Mouse (Mus musculus): ENCODE measurements around the gene Gpr157.

Gpr157 gene

DNA sequence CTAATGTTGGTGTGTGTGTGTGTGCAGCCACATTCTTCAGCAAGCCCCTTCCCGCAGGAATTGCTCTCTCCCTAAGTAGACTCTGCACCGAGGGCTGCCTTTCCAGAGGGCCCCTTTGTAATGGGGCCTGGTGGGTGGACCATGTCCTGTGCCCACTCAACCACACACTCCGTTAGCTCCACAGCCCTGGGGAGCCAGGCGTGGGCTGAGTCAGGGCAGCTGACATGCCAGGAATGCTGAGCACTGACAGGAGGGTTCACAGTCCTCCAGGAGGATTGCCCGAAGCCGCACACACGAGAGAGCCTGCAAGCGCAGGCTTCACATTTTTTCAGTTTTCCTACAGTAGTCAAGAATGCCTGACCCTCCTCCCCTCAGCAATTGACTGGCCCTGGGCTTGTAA is 17.0 kb upstream of the Gpr157 start:
- in situ Hi-C loops (cut with MboI; ENCODE audit: low sequenced_read_pairs): loop anchor here (5.0 kb wide), 1 partner anchor 33 kb away; no protein-coding TSS in a partner anchor

DNA sequence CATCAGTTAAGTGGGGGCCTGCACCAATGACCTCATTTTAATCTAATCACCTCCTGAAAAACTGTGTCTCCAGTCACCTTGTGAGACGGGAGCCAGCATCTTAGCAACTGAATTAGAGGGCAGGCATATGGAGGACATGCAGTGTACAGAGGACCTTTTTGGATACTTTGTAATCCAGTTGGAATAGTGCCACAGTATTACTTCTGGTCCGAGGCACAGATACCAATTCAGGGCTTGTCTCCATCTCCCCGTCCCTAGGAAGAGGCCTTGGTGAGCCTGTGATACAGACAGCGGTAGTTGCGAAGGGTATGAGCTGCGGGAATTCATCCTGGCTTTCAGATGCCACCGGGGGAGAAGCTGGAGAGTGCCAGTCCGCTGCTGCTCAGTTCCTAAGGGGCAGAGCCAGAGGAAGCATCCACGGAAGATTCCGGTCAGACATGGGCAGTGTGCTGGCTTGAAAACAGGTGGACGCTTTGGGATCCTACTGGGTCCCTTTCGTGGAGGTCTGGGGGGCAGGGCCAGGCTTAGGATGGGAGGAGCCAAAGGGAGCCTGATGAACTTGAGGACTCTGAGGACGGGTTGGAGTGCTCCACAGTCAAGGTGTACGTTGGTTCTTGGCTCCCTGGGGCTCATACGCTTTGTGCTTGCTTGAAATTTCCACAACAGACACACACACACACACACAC is 14.6 kb upstream of the Gpr157 start:
- in situ Hi-C loops (cut with MboI; ENCODE audit: low sequenced_read_pairs): loop anchor here (5.0 kb wide), 1 partner anchor 35 kb away; no protein-coding TSS in a partner anchor

GRCm38 (mm10) chr4:150073102-150073473 is 14.1 kb upstream of the Gpr157 start:
- in situ Hi-C loops (cut with MboI; ENCODE audit: low sequenced_read_pairs): loop anchor here (5.0 kb wide), 1 partner anchor 36 kb away; no protein-coding TSS in a partner anchor

DNA sequence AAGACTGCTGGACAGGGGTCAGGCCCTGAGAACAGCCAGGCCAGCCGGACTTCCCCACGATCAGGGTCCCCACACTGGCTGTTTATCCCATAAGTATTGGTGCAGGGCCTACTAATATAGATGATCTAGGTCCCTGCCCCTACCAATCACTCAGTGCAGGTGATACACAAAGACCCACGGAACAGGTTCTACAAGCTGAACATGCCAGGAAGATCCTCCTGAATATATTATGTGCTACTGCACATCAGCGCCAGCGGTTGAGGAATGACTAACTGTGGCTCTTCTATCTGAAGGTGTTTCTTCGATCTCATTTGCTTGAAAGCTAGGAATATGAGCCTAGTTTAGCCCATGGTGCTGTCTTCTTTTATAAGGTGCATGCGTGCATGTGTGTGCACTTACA is 11.8 kb upstream of the Gpr157 start:
- in situ Hi-C loops (cut with MboI; ENCODE audit: low sequenced_read_pairs): no loop called here

- in situ Hi-C loops (cut with MboI; ENCODE audit: low sequenced_read_pairs): no loop called here
These were observed 11.0 kb upstream of the Gpr157 start for GRCm38 (mm10) chr4:150076147-150076546.

DNA sequence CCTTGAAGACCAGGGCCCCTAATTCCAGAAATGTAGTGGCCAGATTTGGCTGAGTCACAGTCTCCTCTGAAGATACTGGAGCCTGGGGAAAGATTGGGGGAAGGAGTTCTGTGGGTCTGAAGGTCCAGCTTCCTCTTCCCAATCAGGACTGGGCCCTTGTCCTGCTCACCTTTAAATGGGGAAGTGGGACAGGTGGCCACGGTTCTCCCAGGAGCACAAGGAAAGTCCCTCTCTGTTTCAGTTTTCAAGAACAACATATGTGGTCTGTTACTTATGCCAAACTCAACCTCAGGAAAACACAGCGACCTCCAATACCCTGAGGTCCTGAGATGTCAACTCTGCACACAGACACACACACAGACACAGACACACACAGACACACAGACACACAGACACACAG is 8.5 kb upstream of the Gpr157 start:
- in situ Hi-C loops (cut with MboI; ENCODE audit: low sequenced_read_pairs): no loop called here

- in situ Hi-C loops (cut with MboI; ENCODE audit: low sequenced_read_pairs): no loop called here
These were observed 7.9 kb upstream of the Gpr157 start for GRCm38 (mm10) chr4:150079244-150079643.

DNA sequence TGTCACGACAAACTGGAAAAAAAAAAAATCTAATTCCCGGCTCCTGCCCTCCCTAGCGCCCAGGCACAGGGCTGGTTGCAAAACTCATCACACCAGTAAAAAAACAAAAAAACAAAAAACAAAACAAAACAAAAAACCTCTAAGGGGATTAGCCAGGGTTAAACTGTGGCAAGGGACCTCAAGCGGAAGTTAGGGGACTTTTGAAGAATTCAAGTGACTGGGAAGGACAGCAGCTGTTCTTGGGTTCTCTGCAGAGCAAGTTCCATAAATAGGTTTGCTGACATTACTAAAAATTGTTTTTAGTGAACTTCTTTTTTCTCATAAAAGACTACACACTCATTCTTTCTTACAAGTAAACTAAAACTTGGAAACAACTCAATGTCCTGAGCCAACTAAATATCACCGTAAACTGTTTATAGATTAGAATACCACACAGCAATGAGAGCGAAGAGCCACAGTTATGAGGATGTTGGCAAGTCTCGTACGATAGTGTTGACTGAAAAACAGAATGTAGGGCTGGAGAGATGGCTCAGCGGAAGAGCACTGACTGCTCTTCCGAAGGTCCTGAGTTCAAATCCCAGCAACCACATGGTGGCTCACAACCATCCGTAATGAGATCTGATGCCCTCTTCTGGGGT is 6.7 kb upstream of the Gpr157 start:
- in situ Hi-C loops (cut with MboI; ENCODE audit: low sequenced_read_pairs): no loop called here

- in situ Hi-C loops (cut with MboI; ENCODE audit: low sequenced_read_pairs): no loop called here
These were observed 1.8 kb upstream of the Gpr157 start for GRCm38 (mm10) chr4:150085366-150085765.

- in situ Hi-C loops (cut with MboI; ENCODE audit: low sequenced_read_pairs): no loop called here
These were observed 364 bp upstream of the Gpr157 start for GRCm38 (mm10) chr4:150086841-150087160.

DNA sequence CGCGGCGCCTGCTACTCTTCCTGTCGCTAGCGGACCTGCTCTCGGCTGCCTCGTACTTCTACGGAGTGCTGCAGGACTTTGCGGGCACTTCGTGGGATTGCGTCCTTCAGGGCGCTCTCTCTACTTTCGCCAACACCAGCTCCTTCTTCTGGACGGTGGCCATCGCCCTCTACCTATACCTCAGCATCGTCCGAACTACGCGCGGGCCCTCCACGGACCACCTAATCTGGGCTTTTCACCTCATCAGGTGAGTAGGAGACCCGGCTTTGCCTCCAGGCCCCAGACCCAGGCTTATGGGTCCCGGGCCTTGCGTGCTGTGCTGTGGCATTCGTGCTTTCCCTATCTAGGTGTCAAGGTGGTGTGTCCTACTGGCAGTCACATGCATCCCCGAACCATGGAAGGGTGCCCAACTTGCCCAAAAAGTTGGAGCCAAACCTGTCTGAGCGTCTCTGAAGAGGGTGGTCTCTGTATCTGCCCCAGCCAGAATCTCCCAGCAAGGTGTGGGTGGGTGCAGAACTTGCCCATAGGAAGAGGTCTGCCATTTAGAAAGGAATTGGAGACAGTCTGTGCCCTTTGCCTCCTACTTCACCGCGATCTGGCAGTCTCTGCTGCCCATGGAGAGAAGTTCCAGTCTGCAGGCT is 845 bp downstream of the Gpr157 start:
- in situ Hi-C loops (cut with MboI; ENCODE audit: low sequenced_read_pairs): no loop called here

- in situ Hi-C loops (cut with MboI; ENCODE audit: low sequenced_read_pairs): no loop called here
These were observed 2.0 kb downstream of the Gpr157 start for GRCm38 (mm10) chr4:150089121-150089520.

- in situ Hi-C loops (cut with MboI; ENCODE audit: low sequenced_read_pairs): loop anchor here (10.0 kb wide), 1 partner anchor 57 kb away; no protein-coding TSS in a partner anchor
These were observed 4.9 kb downstream of the Gpr157 start for GRCm38 (mm10) chr4:150091887-150092582.

GRCm38 (mm10) chr4:150092583-150092902 is 5.4 kb downstream of the Gpr157 start:
- in situ Hi-C loops (cut with MboI; ENCODE audit: low sequenced_read_pairs): loop anchor here (10.0 kb wide), 1 partner anchor 58 kb away; no protein-coding TSS in a partner anchor

DNA sequence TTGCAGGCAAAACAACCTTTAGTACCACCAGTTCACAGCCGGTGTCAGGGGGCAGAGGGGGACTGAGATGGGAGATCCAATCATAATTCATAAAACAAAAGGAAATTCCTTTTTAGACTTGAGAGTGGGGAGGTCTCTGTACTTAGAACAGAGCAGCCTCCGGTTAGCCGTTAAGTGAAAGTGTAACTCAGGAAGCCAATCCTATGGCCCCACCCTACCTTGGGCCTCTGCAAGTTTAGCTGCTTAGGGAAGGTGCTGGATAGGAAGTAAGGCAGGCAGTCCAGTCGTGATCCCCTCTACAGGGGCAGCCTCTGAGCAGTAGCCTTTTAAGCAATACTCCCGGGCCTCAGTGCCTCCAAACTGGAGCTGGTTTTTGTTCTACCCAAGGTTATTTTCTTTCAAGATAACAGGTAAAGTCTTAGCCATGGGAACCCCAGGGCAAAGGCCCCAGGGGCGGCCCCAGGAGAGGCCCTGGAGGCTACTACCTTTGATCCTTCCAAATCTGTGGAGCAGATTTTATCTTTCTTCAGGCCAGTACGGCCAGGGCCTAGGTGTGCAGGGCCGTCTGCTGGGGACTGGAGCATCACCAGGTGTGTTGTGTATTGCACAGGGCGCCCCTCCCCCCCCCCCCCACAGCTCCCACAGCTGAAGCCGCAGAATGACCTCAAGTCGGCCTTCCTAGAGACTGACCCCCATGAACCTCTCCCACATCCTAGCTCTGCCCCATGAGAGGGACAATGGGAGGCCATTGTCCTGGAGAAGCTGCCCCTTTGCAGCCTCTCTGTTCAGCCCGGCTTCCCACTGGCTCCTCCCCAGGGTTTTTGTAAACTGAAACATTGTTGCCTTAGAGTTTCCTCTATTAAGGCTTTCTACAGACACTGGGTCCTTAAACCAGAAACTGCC is 6.6 kb downstream of the Gpr157 start:
- in situ Hi-C loops (cut with MboI; ENCODE audit: low sequenced_read_pairs): loop anchor here (10.0 kb wide), 1 partner anchor 59 kb away; no protein-coding TSS in a partner anchor

DNA sequence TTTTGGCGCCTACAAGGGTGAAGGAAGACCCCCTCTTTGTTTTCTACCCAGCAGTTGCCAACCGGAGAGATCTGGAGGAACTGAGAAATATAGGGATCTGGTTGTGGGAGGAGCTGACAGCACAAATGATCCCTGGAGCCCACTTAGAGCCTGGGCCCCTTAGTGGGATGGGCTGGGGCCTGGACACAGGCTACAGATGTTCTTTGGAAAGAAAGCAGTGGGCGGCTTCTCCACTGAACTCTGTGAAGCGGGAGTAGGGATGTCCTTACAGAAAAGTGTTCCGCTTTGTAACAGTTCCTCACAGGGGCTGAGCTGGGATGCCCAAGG is 7.3 kb downstream of the Gpr157 start:
- in situ Hi-C loops (cut with MboI; ENCODE audit: low sequenced_read_pairs): loop anchor here (10.0 kb wide), 1 partner anchor 60 kb away; no protein-coding TSS in a partner anchor

DNA sequence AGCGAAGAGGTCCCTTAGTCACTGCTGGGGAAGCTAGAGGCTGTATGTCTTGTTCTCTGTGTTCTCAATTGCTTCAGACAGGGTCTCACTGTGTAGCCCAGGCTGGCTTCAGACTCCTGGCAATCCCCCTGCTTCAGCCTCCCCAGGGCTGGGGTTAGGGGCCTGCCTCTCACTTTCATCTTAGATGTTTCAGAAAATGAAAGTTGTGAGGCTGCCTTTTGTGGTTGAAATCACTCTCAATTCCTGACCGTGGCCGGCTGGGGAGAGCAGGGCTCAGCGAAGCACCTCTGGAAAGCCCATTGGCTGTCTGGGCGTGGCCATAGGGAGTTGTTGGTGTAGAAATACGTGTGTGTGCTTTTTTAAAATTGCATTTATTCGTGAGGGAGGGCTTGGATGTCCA is 9.1 kb downstream of the Gpr157 start:
- in situ Hi-C loops (cut with MboI; ENCODE audit: low sequenced_read_pairs): loop anchor here (10.0 kb wide), 1 partner anchor 62 kb away; no protein-coding TSS in a partner anchor

DNA sequence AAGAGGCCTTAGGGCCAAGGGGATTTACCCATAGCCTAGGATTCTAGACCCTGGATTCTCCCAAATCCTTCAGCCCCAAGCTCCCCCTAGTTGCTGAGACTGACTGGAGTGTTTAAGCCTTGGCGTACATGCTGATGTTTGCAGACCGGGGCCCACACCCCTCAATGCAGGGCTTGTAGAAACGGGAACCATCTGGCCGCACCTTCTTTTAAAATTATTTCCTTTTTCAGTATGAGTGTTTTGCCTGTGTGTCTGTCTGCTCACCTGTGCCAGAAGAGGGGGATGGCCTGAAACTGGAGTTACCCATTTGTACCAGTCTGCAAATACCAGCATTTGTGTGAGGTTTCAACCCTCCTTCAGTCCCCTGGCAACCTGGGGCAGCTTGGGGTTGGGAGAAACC is 10.7 kb downstream of the Gpr157 start:
- in situ Hi-C loops (cut with MboI; ENCODE audit: low sequenced_read_pairs): loop anchor here (10.0 kb wide), 1 partner anchor 63 kb away; no protein-coding TSS in a partner anchor

GRCm38 (mm10) chr4:150098880-150099279 is 11.7 kb downstream of the Gpr157 start:
- in situ Hi-C loops (cut with MboI; ENCODE audit: low sequenced_read_pairs): loop anchor here (10.0 kb wide), 1 partner anchor 64 kb away; no protein-coding TSS in a partner anchor

DNA sequence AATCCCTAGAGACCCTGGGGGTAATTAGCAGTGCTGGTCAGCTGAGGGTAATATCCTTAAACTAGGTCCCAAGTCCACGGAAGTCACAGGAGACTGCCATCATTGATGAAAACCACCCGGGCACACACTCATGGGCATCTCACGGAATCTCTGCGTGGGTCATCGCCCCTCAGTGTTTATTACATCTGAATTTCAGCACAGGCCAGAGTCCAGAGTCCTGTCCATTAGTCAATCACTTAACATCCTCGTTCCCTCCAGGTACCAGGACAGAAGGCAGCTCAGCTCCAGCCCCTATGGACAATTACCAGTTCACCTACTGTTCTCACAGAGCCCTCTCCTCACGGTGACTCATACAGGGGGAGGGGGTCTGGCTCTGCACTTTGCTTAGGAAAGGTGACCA is 15.7 kb downstream of the Gpr157 start:
- in situ Hi-C loops (cut with MboI; ENCODE audit: low sequenced_read_pairs): loop anchor here (10.0 kb wide), 1 partner anchor 298 kb away; no protein-coding TSS in a partner anchor

Measured in CH12F3 (cell line).